Mouse (Mus musculus) gastrocnemius, adult 18-20 months (tissue): Measurements from ENCODE around the gene Ust. TPM values are rescaled to one million over a fixed set of nuclear protein-coding genes. Genes with fewer than 3 reads are reported as not detected.
A peak's percentile ranks its signal among the peaks of the same experiment; 100 is the strongest.

Experiments used
- DNase-seq: peaks from one replicate; pipeline ENCODE4 v3.0.0; 2021; ENCODE audit warnings: low spot score
- total RNA-seq, 2 experiments: library from RNA; stranded (reverse); gene quantifications; 2 replicates each; pipeline ENCODE4 v1.2.3; 2021

The Ust gene
- total RNA-seq, 2 experiments from 2014 or later = 1.1 to 1.2 TPM

- no peak for DNase-seq
Observed at GRCm38 (mm10) chr10:8505346-8506246, 13.0 kb downstream of the Ust start.

- peak; percentile 50 for DNase-seq
Observed at GRCm38 (mm10) chr10:8504832-8505231, 13.8 kb downstream of the Ust start.

GRCm38 (mm10) chr10:8498951-8499891 lies 19.4 kb downstream of the Ust start:
- DNase-seq = peak; percentile 24

- DNase-seq = no peak
Observed at GRCm38 (mm10) chr10:8495543-8496141, 23.0 kb downstream of the Ust start.

GRCm38 (mm10) chr10:8491909-8492591 lies 26.6 kb downstream of the Ust start:
- no peak for DNase-seq

GRCm38 (mm10) chr10:8487388-8487787 lies 31.2 kb downstream of the Ust start:
- no peak for DNase-seq

GRCm38 (mm10) chr10:8484487-8484886 lies 34.1 kb downstream of the Ust start:
- no peak for DNase-seq

GRCm38 (mm10) chr10:8482779-8483178 lies 35.8 kb downstream of the Ust start:
- DNase-seq = no peak

GRCm38 (mm10) chr10:8479779-8480178 lies 38.8 kb downstream of the Ust start:
- DNase-seq = no peak

- no peak for DNase-seq
Observed at GRCm38 (mm10) chr10:8477936-8478335, 40.7 kb downstream of the Ust start.

GRCm38 (mm10) chr10:8471995-8472394 lies 46.6 kb downstream of the Ust start:
- no peak for DNase-seq

- DNase-seq = no peak
Observed at GRCm38 (mm10) chr10:8471012-8471411, 47.6 kb downstream of the Ust start.

GRCm38 (mm10) chr10:8469516-8469915 lies 49.1 kb downstream of the Ust start:
- no peak for DNase-seq

GRCm38 (mm10) chr10:8468651-8469386 lies 49.8 kb downstream of the Ust start:
- DNase-seq = no peak

GRCm38 (mm10) chr10:8465918-8466317 lies 52.7 kb downstream of the Ust start:
- peak; percentile 43 for DNase-seq

- DNase-seq = no peak
Observed at GRCm38 (mm10) chr10:8465216-8465615, 53.4 kb downstream of the Ust start.

- no peak for DNase-seq
Observed at GRCm38 (mm10) chr10:8461372-8461771, 57.3 kb downstream of the Ust start.

- no peak for DNase-seq
Observed at GRCm38 (mm10) chr10:8454711-8455110, 63.9 kb downstream of the Ust start.

- DNase-seq = no peak
Observed at GRCm38 (mm10) chr10:8447681-8448080, 70.9 kb downstream of the Ust start.

GRCm38 (mm10) chr10:8446972-8447371 lies 71.7 kb downstream of the Ust start:
- no peak for DNase-seq
